ENCODE assay signal across 17 mouse cellular contexts in the genomic region with DNA sequence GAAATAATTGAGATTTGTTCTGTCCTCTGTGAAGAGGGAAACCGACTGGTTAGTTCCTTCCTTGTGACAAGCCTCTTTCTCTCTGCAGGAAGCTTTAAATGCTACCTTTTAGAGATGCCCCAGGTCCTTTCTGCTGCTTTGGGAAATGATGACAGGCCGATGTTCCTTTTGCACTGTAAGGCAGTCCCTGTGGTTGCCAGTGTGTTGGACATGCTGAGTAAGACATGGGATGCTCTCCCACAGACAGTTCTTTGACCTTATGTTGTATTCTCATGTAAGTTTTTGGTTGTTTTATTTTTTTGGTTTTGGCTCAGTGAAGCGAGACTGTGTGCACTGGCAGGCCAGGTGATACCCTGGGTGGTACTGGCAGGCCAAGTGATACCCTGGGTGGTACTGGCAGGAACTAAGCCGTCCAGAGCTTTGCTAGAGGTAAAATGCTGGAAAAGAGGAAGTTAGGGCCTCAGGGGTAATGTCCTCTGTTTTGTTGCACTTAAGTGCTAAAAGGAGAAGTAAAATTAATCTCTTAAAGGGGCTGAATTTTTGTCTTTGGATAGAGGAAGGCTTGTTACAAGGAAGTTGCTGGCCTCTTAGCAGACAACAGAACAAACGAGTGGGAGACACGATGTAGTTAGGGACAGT. TPM values are rescaled to one million over a fixed set of nuclear protein-coding genes. Genes with fewer than 3 reads are reported as not detected.
A peak's percentile ranks its signal among the peaks of the same experiment; 100 is the strongest.
DNase-seq lines count a peak whose midpoint lies in the region; ATAC-seq and TF ChIP-seq lines count a peak whose summit lies in the region.
"Had no signal": no experiment of that assay in that cellular context is flagged by ENCODE, and none has a peak within 500 bp of the region (broad histone marks: within the 10 kb centered on the region; RNA-seq: fewer than 3 reads in every experiment).

No protein-coding gene starts in this region.

- intact Hi-C loops in gastrocnemius, adult 2 months (cut with DNase I) = loop anchor here (5.0 kb wide), 1 partner anchor 47 kb away; no protein-coding TSS in a partner anchor
- intact Hi-C loops in left cerebral cortex, postnatal 25 days (cut with DNase I) = no loop called here

- no peak overlapping the region for H3K4me2 ChIP-seq in liver, embryonic 15.5 days
- H3K4me2 ChIP-seq: embryonic facial prominence, embryonic 12.5 days; forebrain, embryonic 13.5 days; limb, embryonic 15.5 days; midbrain, embryonic 12.5 days; neural tube, embryonic 12.5 days had no signal

- H3K27me3 ChIP-seq in liver, embryonic 15.5 days = no peaks in the 10 kb centered on the region
- H3K27me3 ChIP-seq: embryonic facial prominence, embryonic 12.5 days; forebrain, embryonic 13.5 days; limb, embryonic 15.5 days; midbrain, embryonic 12.5 days; neural tube, embryonic 12.5 days had no signal

- TF ChIP-seq CTCF in gastrocnemius, adult 2 months (IDR thresholded peaks at IDR 0.05) = no peak
- TF ChIP-seq CTCF in lung, adult 2 months (IDR thresholded peaks at IDR 0.05; ENCODE audit: insufficient read depth, low read length) = no peak

- H3K4me1 ChIP-seq in lung, adult 2 months (ENCODE audit: control insufficient read depth, insufficient read depth, low read length) = no peaks in the 10 kb centered on the region
- H3K4me1 ChIP-seq in liver, embryonic 15.5 days (replicated peaks) = peaks cover 35% of the 10 kb centered on the region
- H3K4me1 ChIP-seq: embryonic facial prominence, embryonic 12.5 days; forebrain, embryonic 13.5 days; limb, embryonic 15.5 days; midbrain, embryonic 12.5 days; neural tube, embryonic 12.5 days had no signal

- 72% methylated on average over 6 of the region's 6 CpGs for WGBS in lung, adult 2 months
- 38% methylated on average over 6 of the region's 6 CpGs for WGBS in liver, embryonic 15.5 days (ENCODE audit: insufficient replicate concordance)

- no peak for TF ChIP-seq POLR2A in lung, adult 2 months (IDR thresholded peaks at IDR 0.05; ENCODE audit: borderline replicate concordance, extremely low read depth, low read depth, low read length)

- DNase-seq in gastrocnemius, adult 2 months = peak; percentile 21
- no peak for DNase-seq in gastrocnemius, adult 18-20 months (ENCODE audit: low spot score)
- DNase-seq in lung, postnatal 25 days (ENCODE audit: low spot score) = peak; percentile 34
- no peak for DNase-seq in lung, adult 2 months
- DNase-seq in spleen, postnatal 10 days (ENCODE audit: low spot score in 2 of 2) = peak; percentile 19 to 42
- DNase-seq in ovary, postnatal 36 days (ENCODE audit: low spot score) = no peak
- DNase-seq in left cerebral cortex, postnatal 25 days (ENCODE audit: low spot score in 2 of 2) = no peak
- DNase-seq: cerebellum, adult 9-11 months; gastrocnemius, postnatal 14 days; retina, postnatal 1 day had no signal

- H3K9me3 ChIP-seq in liver, embryonic 15.5 days (replicated peaks) = no peaks in the 10 kb centered on the region
- H3K9me3 ChIP-seq: embryonic facial prominence, embryonic 12.5 days; forebrain, embryonic 13.5 days; limb, embryonic 15.5 days; midbrain, embryonic 12.5 days; neural tube, embryonic 12.5 days had no signal

- H3K27ac ChIP-seq in gastrocnemius, adult 2 months = peak overlapping the region; percentile 87
- H3K27ac ChIP-seq in liver, embryonic 15.5 days (replicated peaks) = peak overlapping the region; percentile 51; the same call in 1 of the 2 replicates
- H3K27ac ChIP-seq: embryonic facial prominence, embryonic 12.5 days; forebrain, embryonic 13.5 days; left cerebral cortex, adult 2 months; limb, embryonic 15.5 days; midbrain, embryonic 12.5 days; neural tube, embryonic 12.5 days had no signal

- no peak overlapping the region for H3K4me3 ChIP-seq in gastrocnemius, adult 2 months
- H3K4me3 ChIP-seq in lung, adult 2 months (replicated peaks; ENCODE audit: extremely low read depth, low read depth, low read length) = no peak overlapping the region
- H3K4me3 ChIP-seq in liver, embryonic 15.5 days (replicated peaks) = no peak overlapping the region
- H3K4me3 ChIP-seq: embryonic facial prominence, embryonic 12.5 days; forebrain, embryonic 13.5 days; left cerebral cortex, adult 2 months; limb, embryonic 15.5 days; midbrain, embryonic 12.5 days; neural tube, embryonic 12.5 days had no signal

- no peak overlapping the region for H3K9ac ChIP-seq in liver, embryonic 15.5 days
- H3K9ac ChIP-seq: embryonic facial prominence, embryonic 12.5 days; forebrain, embryonic 13.5 days; limb, embryonic 15.5 days; midbrain, embryonic 12.5 days; neural tube, embryonic 12.5 days had no signal

- ATAC-seq in liver, embryonic 15.5 days (ENCODE audit: insufficient read depth) = no peak
- ATAC-seq: forebrain, embryonic 13.5 days had no signal

- peaks cover 94% of the 10 kb centered on the region for H3K36me3 ChIP-seq in liver, embryonic 15.5 days (replicated peaks)

RNA-seq across cellular contexts. Expression of gene Igdcc4, which starts 26.3 kb away (rescaled TPM):
- 10 to 100 TPM; 22.1 to 34.4 TPM for total RNA-seq in gastrocnemius, adult 2 months (2021)
- 10 to 100 TPM; 28.7 to 29.4 TPM for total RNA-seq in gastrocnemius, adult 18-20 months (2021)
- 1.9 and 3.7 TPM in 2 replicates for polyA plus RNA-seq in lung, adult 2 months (2012; rRNA removed)
- 6.3 and 8.1 TPM in 2 replicates for polyA plus RNA-seq in liver, embryonic 15.5 days (2015; fragmentation: Nextera tagmentation; extraction: Ambion mirVana)
- 10 to 100 TPM; 23.4 to 24.5 TPM for total RNA-seq in left cerebral cortex, postnatal 25 days (2021)

RNA-seq across cellular contexts. Expression of gene Dpp8, which starts 42.8 kb away (rescaled TPM):
- total RNA-seq in gastrocnemius, adult 2 months (2021) = 100 to 1,000 TPM in 1 of 2 experiments, 10 to 100 TPM in 1; 95.9 to 112 TPM
- 100 to 1,000 TPM in 1 of 2 experiments, 10 to 100 TPM in 1; 94.2 to 106 TPM for total RNA-seq in gastrocnemius, adult 18-20 months (2021)
- polyA plus RNA-seq in lung, adult 2 months (2012; rRNA removed) = 44.8 and 76.3 TPM in 2 replicates
- polyA plus RNA-seq in liver, embryonic 15.5 days (2015; fragmentation: Nextera tagmentation; extraction: Ambion mirVana) = 17.7 and 19.2 TPM in 2 replicates
- total RNA-seq in left cerebral cortex, postnatal 25 days (2021) = 100 to 1,000 TPM; 154 to 160 TPM

RNA-seq across cellular contexts. Expression of gene Hacd3, which starts 53.5 kb away (rescaled TPM):
- total RNA-seq in gastrocnemius, adult 2 months (2021) = 10 to 100 TPM in 1 of 2 experiments, 1 to 10 TPM in 1; 9.0 to 10.8 TPM
- total RNA-seq in gastrocnemius, adult 18-20 months (2021) = 10 to 100 TPM; 10.2 to 11.5 TPM
- 49.0 and 54.7 TPM in 2 replicates for polyA plus RNA-seq in lung, adult 2 months (2012; rRNA removed)
- 51.2 and 56.1 TPM in 2 replicates for polyA plus RNA-seq in liver, embryonic 15.5 days (2015; fragmentation: Nextera tagmentation; extraction: Ambion mirVana)
- 100 to 1,000 TPM; 169 to 175 TPM for total RNA-seq in left cerebral cortex, postnatal 25 days (2021)

Comparison
In these comparisons a context has a peak if more than half of its experiments do, and no peak if none do; other contexts are left out.
1. DNase-seq: peak in gastrocnemius, adult 2 months (single experiment), lung, postnatal 25 days (single experiment) and spleen, postnatal 10 days (2 of 2); none in gastrocnemius, adult 18-20 months (single experiment), lung, adult 2 months (single experiment), ovary, postnatal 36 days (single experiment) and left cerebral cortex, postnatal 25 days (0 of 2).
2. RNA of gene Hacd3, which starts 53.5 kb away (total RNA-seq): 169 to 175 TPM in left cerebral cortex, postnatal 25 days; 10.2 to 11.5 TPM in gastrocnemius, adult 18-20 months and 9.0 to 10.8 TPM in gastrocnemius, adult 2 months; every median in the first group is over 10 times any median in the second.